Mouse (Mus musculus): ENCODE measurements around the gene Cers6.

Gene Cers6

GRCm38 (mm10) chr2:68860904-68861685, at the start of gene Cers6:
TSS of gene Cers6 (plus strand) at chr2:68861441.
- peak; percentile 88 for DNase-seq (ENCODE audit: low read depth, low spot score)

- no peak for DNase-seq (ENCODE audit: low read depth, low spot score)
These were observed 46.8 kb upstream of the Cers6 start for GRCm38 (mm10) chr2:68814409-68814808.

GRCm38 (mm10) chr2:68819040-68819439, 42.2 kb upstream of the Cers6 start:
- DNase-seq (ENCODE audit: low read depth, low spot score) = no peak

- DNase-seq (ENCODE audit: low read depth, low spot score) = no peak
These were observed 38.9 kb upstream of the Cers6 start for GRCm38 (mm10) chr2:68822152-68822887.

- peak; percentile 71 for DNase-seq (ENCODE audit: low read depth, low spot score)
These were observed 35.8 kb upstream of the Cers6 start for GRCm38 (mm10) chr2:68825326-68826020.

GRCm38 (mm10) chr2:68843330-68843729, 17.9 kb upstream of the Cers6 start:
- DNase-seq (ENCODE audit: low read depth, low spot score) = no peak

- DNase-seq (ENCODE audit: low read depth, low spot score) = no peak
These were observed 16.7 kb upstream of the Cers6 start for GRCm38 (mm10) chr2:68844530-68844929.

GRCm38 (mm10) chr2:68845002-68845740, 16.1 kb upstream of the Cers6 start:
- no peak for DNase-seq (ENCODE audit: low read depth, low spot score)

- DNase-seq (ENCODE audit: low read depth, low spot score) = no peak
These were observed 850 bp upstream of the Cers6 start for GRCm38 (mm10) chr2:68860391-68860790.

- DNase-seq (ENCODE audit: low read depth, low spot score) = peak; percentile 55
These were observed 651 bp downstream of the Cers6 start for GRCm38 (mm10) chr2:68861721-68862463.

- peak; percentile 42 for DNase-seq (ENCODE audit: low read depth, low spot score)
These were observed 1.4 kb downstream of the Cers6 start for GRCm38 (mm10) chr2:68862464-68863266.

GRCm38 (mm10) chr2:68863561-68863960, 2.3 kb downstream of the Cers6 start:
- no peak for DNase-seq (ENCODE audit: low read depth, low spot score)

- DNase-seq (ENCODE audit: low read depth, low spot score) = no peak
These were observed 3.1 kb downstream of the Cers6 start for GRCm38 (mm10) chr2:68864366-68864765.

GRCm38 (mm10) chr2:68867148-68867547, 5.9 kb downstream of the Cers6 start:
- no peak for DNase-seq (ENCODE audit: low read depth, low spot score)

GRCm38 (mm10) chr2:68870999-68871780, 9.9 kb downstream of the Cers6 start:
- DNase-seq (ENCODE audit: low read depth, low spot score) = peak; percentile 73

GRCm38 (mm10) chr2:68873086-68873485, 11.8 kb downstream of the Cers6 start:
- DNase-seq (ENCODE audit: low read depth, low spot score) = peak; percentile 76

- peak; percentile 81 for DNase-seq (ENCODE audit: low read depth, low spot score)
These were observed 12.6 kb downstream of the Cers6 start for GRCm38 (mm10) chr2:68873653-68874441.

- DNase-seq (ENCODE audit: low read depth, low spot score) = no peak
These were observed 13.3 kb downstream of the Cers6 start for GRCm38 (mm10) chr2:68874575-68874974.

Measured in A20 (cell line).